Mouse (Mus musculus): Measurements from ENCODE around the gene Slc8b1. TPM values are rescaled to one million over a fixed set of nuclear protein-coding genes. Genes with fewer than 3 reads are reported as not detected.
"Not testable (repeated sequence)": the region's sequence is repeated elsewhere in the genome, so short reads cannot be mapped to it uniquely, and the experiment has no call there.

The Slc8b1 gene
- total RNA-seq, 1 experiment, result 20.5 TPM

GRCm38 (mm10) chr5:120495064-120495702, 15.8 kb upstream of the Slc8b1 start:
- no peak for DNase-seq (ENCODE audit: low read depth, low spot score)
- in situ Hi-C loops (cut with MboI; ENCODE audit: low sequenced_read_pairs in 2 of 2, unreplicated experiment in 2 of 2), result no loop called here

GRCm38 (mm10) chr5:120495703-120496226, 15.2 kb upstream of the Slc8b1 start:
- H3K9ac ChIP-seq (ENCODE audit: insufficient read depth, low read depth, low read length, poor library complexity, severe bottlenecking), result no peak overlapping the region
- H3K4me1 ChIP-seq (ENCODE audit: control insufficient read depth in 2 of 2, insufficient read depth in 2 of 2, low read length in 2 of 2, poor library complexity in 1 of 2), result peaks cover 0 to 20% of the 10 kb centered on the region in 2 experiments; a peak in 3 of 4 replicates
- H3K27ac ChIP-seq (ENCODE audit: insufficient read depth, low read depth, low read length, poor library complexity, severe bottlenecking), result no peak overlapping the region
- H3K9me3 ChIP-seq (ENCODE audit: control insufficient read depth, insufficient read depth, low read depth, low read length), result no peaks in the 10 kb centered on the region
- TF ChIP-seq MAFK (IDR thresholded peaks at IDR 0.05; ENCODE audit: insufficient read depth, low read depth, low read length) (no peak), CHD2 (IDR thresholded peaks at IDR 0.05; ENCODE audit: low read depth, low read length) (no peak), ZNF384 (IDR thresholded peaks at IDR 0.05; ENCODE audit: low read depth, low read length) (no peak), HCFC1 (IDR thresholded peaks at IDR 0.05; ENCODE audit: borderline replicate concordance, insufficient read depth, low read length) (no peak), ZC3H11A (IDR thresholded peaks at IDR 0.05; ENCODE audit: borderline replicate concordance, low read depth, low read length) (no peak)
- in situ Hi-C loops (cut with MboI; ENCODE audit: low sequenced_read_pairs in 2 of 2, unreplicated experiment in 2 of 2), result no loop called here
- H3K4me3 ChIP-seq (ENCODE audit: insufficient read depth in 1 of 2, low read depth in 1 of 2, low read length in 2 of 2, poor library complexity in 1 of 2, severe bottlenecking in 1 of 2), result no peak overlapping the region
- DNase-seq (ENCODE audit: low read depth, low spot score), result no peak
- H3K36me3 ChIP-seq (ENCODE audit: control insufficient read depth, insufficient read depth, low read length, poor library complexity, severe bottlenecking), result peaks cover 6% of the 10 kb centered on the region; the same call in 1 of the 2 replicates

More at GRCm38 (mm10) chr5:120495064-120495702, 15.8 kb upstream of the Slc8b1 start:
- Histone ChIP-seq H3K4me3 (ENCODE audit: insufficient read depth in 1 of 2, low read depth in 1 of 2, low read length in 2 of 2, poor library complexity in 1 of 2, severe bottlenecking in 1 of 2) (no peak overlapping the region), H3K9me3 (ENCODE audit: control insufficient read depth, insufficient read depth, low read depth, low read length) (no peaks in the 10 kb centered on the region), H3K4me1 (ENCODE audit: control insufficient read depth in 2 of 2, insufficient read depth in 2 of 2, low read length in 2 of 2, poor library complexity in 1 of 2) (peaks cover 0 to 24% of the 10 kb centered on the region in 2 experiments; a peak in 3 of 4 replicates), H3K9ac (ENCODE audit: insufficient read depth, low read depth, low read length, poor library complexity, severe bottlenecking) (no peak overlapping the region), H3K36me3 (ENCODE audit: control insufficient read depth, insufficient read depth, low read length, poor library complexity, severe bottlenecking) (peaks cover 6% of the 10 kb centered on the region; the same call in 1 of the 2 replicates), H3K27ac (ENCODE audit: insufficient read depth, low read depth, low read length, poor library complexity, severe bottlenecking) (no peak overlapping the region)
- TF ChIP-seq MAFK (IDR thresholded peaks at IDR 0.05; ENCODE audit: insufficient read depth, low read depth, low read length) (no peak), CHD2 (IDR thresholded peaks at IDR 0.05; ENCODE audit: low read depth, low read length) (no peak), ZC3H11A (IDR thresholded peaks at IDR 0.05; ENCODE audit: borderline replicate concordance, low read depth, low read length) (no peak), ZNF384 (IDR thresholded peaks at IDR 0.05; ENCODE audit: low read depth, low read length) (no peak), HCFC1 (IDR thresholded peaks at IDR 0.05; ENCODE audit: borderline replicate concordance, insufficient read depth, low read length) (no peak)

- no peak overlapping the region for H3K9ac ChIP-seq (ENCODE audit: insufficient read depth, low read depth, low read length, poor library complexity, severe bottlenecking)
- H3K36me3 ChIP-seq (ENCODE audit: control insufficient read depth, insufficient read depth, low read length, poor library complexity, severe bottlenecking), result peaks cover 6% of the 10 kb centered on the region; the same call in 1 of the 2 replicates
- TF ChIP-seq ZNF384 (IDR thresholded peaks at IDR 0.05; ENCODE audit: low read depth, low read length) (no peak), HCFC1 (IDR thresholded peaks at IDR 0.05; ENCODE audit: borderline replicate concordance, insufficient read depth, low read length) (no peak), CHD2 (IDR thresholded peaks at IDR 0.05; ENCODE audit: low read depth, low read length) (no peak), ZC3H11A (IDR thresholded peaks at IDR 0.05; ENCODE audit: borderline replicate concordance, low read depth, low read length) (no peak), MAFK (IDR thresholded peaks at IDR 0.05; ENCODE audit: insufficient read depth, low read depth, low read length) (no peak)
- H3K4me3 ChIP-seq (ENCODE audit: insufficient read depth in 1 of 2, low read depth in 1 of 2, low read length in 2 of 2, poor library complexity in 1 of 2, severe bottlenecking in 1 of 2), result no peak overlapping the region
- H3K4me1 ChIP-seq (ENCODE audit: control insufficient read depth in 2 of 2, insufficient read depth in 2 of 2, low read length in 2 of 2, poor library complexity in 1 of 2), result peaks cover 0 to 13% of the 10 kb centered on the region in 2 experiments; a peak in 3 of 4 replicates
- no peak for DNase-seq (ENCODE audit: low read depth, low spot score)
- H3K9me3 ChIP-seq (ENCODE audit: control insufficient read depth, insufficient read depth, low read depth, low read length), result no peaks in the 10 kb centered on the region
- H3K27ac ChIP-seq (ENCODE audit: insufficient read depth, low read depth, low read length, poor library complexity, severe bottlenecking), result no peak overlapping the region
- in situ Hi-C loops (cut with MboI; ENCODE audit: low sequenced_read_pairs in 2 of 2, unreplicated experiment in 2 of 2), result no loop called here
Measured at GRCm38 (mm10) chr5:120497071-120497470, 13.9 kb upstream of the Slc8b1 start.

- no peaks in the 10 kb centered on the region for H3K9me3 ChIP-seq (ENCODE audit: control insufficient read depth, insufficient read depth, low read depth, low read length)
- H3K9ac ChIP-seq (ENCODE audit: insufficient read depth, low read depth, low read length, poor library complexity, severe bottlenecking), result no peak overlapping the region
- H3K4me3 ChIP-seq (ENCODE audit: insufficient read depth in 1 of 2, low read depth in 1 of 2, low read length in 2 of 2, poor library complexity in 1 of 2, severe bottlenecking in 1 of 2), result no peak overlapping the region
- peaks cover 0 to 4% of the 10 kb centered on the region in 2 experiments; a peak in 3 of 4 replicates for H3K4me1 ChIP-seq (ENCODE audit: control insufficient read depth in 2 of 2, insufficient read depth in 2 of 2, low read length in 2 of 2, poor library complexity in 1 of 2)
- peaks cover 2% of the 10 kb centered on the region; the same call in 1 of the 2 replicates for H3K36me3 ChIP-seq (ENCODE audit: control insufficient read depth, insufficient read depth, low read length, poor library complexity, severe bottlenecking)
- in situ Hi-C loops (cut with MboI; ENCODE audit: low sequenced_read_pairs in 2 of 2, unreplicated experiment in 2 of 2), result no loop called here
- TF ChIP-seq ZC3H11A (IDR thresholded peaks at IDR 0.05; ENCODE audit: borderline replicate concordance, low read depth, low read length) (no peak), ZNF384 (IDR thresholded peaks at IDR 0.05; ENCODE audit: low read depth, low read length) (no peak), MAFK (IDR thresholded peaks at IDR 0.05; ENCODE audit: insufficient read depth, low read depth, low read length) (no peak), CHD2 (IDR thresholded peaks at IDR 0.05; ENCODE audit: low read depth, low read length) (no peak), HCFC1 (IDR thresholded peaks at IDR 0.05; ENCODE audit: borderline replicate concordance, insufficient read depth, low read length) (no peak)
- no peak overlapping the region for H3K27ac ChIP-seq (ENCODE audit: insufficient read depth, low read depth, low read length, poor library complexity, severe bottlenecking)
- DNase-seq (ENCODE audit: low read depth, low spot score), result no peak
Measured at GRCm38 (mm10) chr5:120499202-120499601, 11.8 kb upstream of the Slc8b1 start.

GRCm38 (mm10) chr5:120500609-120501008, 10.4 kb upstream of the Slc8b1 start:
- H3K9ac ChIP-seq (ENCODE audit: insufficient read depth, low read depth, low read length, poor library complexity, severe bottlenecking); H3K4me3 ChIP-seq (ENCODE audit: insufficient read depth in 1 of 2, low read depth in 1 of 2, low read length in 2 of 2, poor library complexity in 1 of 2, severe bottlenecking in 1 of 2); DNase-seq (ENCODE audit: low read depth, low spot score); H3K4me1 ChIP-seq (ENCODE audit: control insufficient read depth in 2 of 2, insufficient read depth in 2 of 2, low read length in 2 of 2, poor library complexity in 1 of 2); in situ Hi-C loops (cut with MboI; ENCODE audit: low sequenced_read_pairs in 2 of 2, unreplicated experiment in 2 of 2); H3K9me3 ChIP-seq (ENCODE audit: control insufficient read depth, insufficient read depth, low read depth, low read length); H3K27ac ChIP-seq (ENCODE audit: insufficient read depth, low read depth, low read length, poor library complexity, severe bottlenecking); H3K36me3 ChIP-seq (ENCODE audit: control insufficient read depth, insufficient read depth, low read length, poor library complexity, severe bottlenecking): not testable (repeated sequence)
